Mouse (Mus musculus) lung, postnatal 25 days (tissue): ENCODE measurements around the gene Fam3a.
"Not testable (repeated sequence)": the region's sequence is repeated elsewhere in the genome, so short reads cannot be mapped to it uniquely, and the experiment has no call there.

Source experiments
- DNase-seq: peaks from one replicate; pipeline ENCODE4 v3.0.0; 2022; ENCODE audit warnings: low spot score

The Fam3a gene

DNA sequence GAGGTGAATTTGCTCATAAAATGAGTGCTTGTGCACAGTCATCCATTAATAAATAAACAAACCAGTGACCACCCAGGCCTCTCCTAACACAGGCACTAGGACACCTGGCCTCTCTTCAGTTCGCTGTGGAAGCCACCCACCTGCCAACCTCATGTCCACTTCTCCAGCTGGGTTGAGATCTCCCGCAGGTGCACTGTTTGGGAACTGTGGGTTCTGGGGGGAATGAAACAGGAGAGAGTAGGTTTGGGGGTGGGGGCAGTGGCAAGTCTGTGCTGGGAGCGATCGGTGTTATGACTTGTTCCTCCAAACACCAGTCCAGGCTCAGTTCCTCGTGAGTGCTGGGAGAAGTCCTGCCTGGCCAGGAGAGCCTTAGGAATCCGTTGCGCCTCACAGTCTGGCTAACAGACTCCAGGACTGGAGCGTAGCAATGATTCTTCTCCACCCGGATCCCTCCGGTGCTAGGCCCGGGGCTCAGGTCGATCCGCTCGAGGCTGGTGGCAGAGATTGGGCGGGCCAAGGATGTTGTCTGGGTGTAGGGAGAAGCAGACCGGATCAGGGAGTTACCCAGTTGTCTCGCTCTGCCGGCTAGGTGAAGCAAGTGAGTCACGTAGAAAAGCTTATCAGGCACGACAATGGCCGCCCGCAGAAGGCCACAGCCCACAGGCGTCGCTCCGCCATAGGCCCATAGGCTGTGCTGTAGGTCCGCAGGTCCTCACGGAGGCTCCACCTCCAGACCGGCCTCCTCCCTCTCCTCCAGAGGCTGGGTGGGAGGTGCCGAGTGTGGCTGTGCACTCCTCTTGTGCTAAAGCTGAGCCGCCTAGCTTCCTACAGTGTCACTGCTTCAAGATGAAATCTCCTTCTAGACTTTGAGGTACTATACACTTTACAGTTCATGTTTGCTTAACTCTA, at the start of gene Fam3a, which contains the start of gene Ikbkg:
Gene Fam3a (minus strand): TSS at position 738 of the 909 bp plus-strand sequence.
Gene Ikbkg (plus strand): TSS at position 756 of the 909 bp plus-strand sequence.
- peak; percentile 90 for DNase-seq

DNA sequence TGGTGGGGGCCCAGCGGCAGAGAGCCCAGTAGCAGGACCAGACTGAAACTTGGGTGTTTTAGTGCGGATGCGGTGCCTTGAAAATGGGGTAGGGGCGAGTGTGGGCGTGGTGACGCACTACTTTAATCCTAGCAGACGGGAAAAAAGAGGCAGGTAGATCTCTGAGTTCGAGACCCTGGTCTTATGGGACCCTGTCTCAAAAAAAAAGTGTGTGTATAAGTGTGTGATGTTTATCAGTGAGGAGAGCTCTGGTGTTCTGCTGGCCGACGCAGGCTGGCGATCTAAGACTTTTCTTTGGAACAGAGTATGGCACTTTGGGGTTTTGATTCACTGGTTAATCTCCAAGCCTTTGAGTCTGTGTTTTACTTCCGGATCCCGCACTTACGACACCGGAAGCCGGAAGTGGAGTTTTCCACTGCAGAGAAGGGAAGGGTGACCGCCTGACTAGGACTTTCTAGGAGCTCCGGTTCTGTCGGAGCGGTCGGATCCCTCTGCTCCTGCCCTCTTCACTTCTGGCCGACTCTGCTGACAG, 36.3 kb upstream of the Fam3a start:
- DNase-seq, result peak; percentile 85

DNA sequence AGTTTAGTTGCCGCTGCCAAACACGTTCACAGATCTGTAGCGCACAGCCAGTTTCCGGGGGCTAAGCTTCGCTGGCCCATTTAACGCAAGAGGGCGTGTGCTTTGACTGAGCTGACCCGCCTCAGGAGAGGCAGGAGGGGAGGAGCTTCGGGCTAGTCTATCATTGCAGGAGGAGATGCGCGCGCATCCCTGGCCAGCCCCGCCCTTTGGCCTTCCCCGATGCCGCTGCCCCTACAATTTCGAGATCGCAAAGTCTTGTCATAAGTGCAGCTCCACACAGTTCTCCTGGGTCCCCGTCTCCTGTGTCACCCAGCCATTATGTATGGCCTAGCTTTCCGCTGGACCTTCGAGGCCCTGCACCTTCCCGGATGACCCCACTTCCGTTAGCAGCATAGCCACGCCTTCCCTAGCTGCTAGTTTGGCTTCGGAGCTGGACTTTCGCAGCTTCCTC, 35.8 kb upstream of the Fam3a start, which contains the start of gene G6pdx:
Gene G6pdx (minus strand): TSS at position 369 of the 451 bp plus-strand sequence.
- DNase-seq, result peak; percentile 89

DNA sequence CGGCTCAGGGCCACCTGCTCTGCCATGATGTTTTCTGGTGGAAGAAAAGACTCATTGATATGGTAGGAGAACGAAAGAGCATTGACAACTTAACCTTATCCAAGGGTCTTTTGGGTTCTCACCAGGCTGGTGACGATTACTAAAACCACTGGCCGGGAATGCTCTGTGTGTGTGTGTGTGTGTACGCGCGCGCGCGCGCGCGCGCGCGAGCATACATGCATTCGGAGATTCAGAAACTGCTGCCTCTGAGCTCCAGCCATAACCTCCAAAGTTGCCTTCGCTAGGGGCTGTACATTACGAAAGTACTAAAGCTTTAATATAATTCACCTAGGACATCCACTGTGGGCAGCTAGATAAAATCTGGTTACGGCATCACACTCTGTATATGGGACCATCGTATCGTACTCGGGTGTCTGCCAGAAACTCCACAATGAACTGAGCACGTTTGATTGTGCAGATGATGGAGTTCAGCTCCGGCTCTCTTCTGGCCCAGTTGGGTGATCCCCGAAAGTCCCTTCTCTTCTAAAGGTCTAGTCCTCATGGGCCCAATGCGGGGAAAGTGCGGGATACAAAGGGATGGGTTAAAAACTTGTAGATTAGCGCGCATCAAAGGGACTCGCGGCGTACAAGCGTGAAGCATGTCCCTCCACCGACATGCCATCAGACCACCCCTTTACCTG, 35.2 kb upstream of the Fam3a start:
- no peak for DNase-seq

DNA sequence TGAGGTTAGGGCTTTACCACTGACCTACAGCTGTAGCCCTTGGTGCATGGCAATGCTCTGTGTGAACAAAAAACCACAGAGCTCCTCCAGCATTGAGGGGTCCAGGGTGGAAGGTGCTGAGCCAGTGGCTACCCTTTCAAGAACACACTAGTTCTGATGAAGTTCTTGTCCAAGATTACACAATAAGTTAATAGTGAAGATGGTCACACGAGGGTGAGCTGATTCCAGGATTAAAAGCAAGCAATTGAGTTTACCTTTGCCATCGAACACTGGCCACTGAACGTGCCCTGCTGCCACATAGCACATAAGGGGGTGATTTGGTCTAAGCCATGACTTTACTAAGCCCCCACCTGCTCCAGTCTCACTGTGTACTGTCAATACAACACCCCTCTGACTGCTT, 34.0 kb upstream of the Fam3a start:
- DNase-seq, result no peak

DNA sequence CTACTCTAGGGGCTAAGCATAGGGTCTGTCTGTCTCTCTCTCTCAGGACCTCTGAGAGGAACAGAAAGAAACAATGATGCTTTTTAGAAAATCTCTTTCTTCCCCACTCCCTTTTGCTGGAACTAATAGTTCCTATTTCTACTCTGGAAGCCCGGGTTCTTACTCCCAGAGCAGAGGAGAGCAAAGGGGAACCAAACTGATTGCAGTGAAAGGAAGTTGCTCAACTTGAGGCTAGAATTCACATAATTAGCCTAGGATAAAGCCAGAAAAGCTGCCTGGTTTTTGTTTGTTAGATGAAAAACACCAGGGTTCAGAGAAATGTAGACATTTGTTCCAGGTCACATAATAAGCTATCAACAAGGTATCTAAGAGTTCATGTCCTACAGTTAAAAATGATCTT, 33.2 kb upstream of the Fam3a start:
- DNase-seq, result no peak

DNA sequence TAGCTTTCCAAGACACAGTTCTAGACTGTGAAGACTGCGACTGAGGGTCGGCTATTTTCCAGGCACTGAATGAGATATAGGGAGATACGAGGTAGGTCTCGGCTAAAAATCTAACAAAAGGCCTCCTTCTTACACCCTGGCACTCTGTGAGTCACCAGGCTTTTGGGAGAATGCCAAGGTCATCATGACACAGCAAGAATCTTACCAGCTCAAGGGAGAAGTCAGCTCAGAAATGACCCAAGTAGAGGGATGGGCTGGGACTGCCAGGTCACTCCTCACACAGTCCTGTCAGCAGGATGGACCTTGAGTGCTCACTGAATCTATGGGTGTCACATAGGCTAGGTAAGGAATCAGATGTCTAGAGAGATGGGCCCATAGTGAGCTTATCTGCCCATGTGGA, 32.1 kb upstream of the Fam3a start:
- DNase-seq, result peak; percentile 61

DNA sequence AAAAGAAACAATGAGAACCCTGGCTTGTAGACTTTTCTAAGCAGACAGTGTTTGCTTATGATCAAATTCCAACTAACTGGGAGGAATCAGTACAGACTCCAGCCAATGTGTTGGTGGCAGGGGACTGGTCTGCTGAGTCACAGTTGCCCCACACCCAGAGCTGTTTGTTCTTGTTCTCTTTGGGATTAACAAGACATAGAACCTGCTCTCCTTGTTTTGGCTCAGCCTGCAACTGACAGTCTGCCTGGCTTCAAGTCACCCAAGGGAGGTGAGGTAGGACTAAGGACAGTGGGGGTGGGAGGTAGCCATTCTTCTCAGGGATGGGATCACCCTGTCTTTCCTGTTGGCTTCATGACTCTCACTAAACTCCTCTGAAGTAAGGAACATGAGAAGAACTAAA, 31.4 kb upstream of the Fam3a start:
- DNase-seq, result peak; percentile 41

DNA sequence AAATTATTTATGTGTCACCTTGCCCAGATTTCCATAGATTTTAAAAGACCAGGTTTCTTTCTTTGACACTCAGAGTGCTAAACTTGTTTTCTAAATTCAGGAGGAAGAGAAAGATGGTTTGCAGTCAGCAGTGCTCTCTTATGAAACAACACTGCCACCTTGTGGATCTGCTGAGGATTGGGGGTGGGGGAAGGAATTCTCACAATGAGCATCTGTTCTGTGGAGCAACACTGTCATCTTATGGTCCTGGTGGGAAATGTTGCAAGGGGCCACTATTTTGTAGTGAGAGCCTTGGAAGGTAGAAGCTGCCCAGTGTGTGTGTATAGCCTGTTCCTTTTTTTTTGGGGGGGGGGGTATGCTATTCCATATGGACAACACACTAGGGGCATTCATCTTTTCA, 20.3 kb upstream of the Fam3a start:
- peak; percentile 77 for DNase-seq

DNA sequence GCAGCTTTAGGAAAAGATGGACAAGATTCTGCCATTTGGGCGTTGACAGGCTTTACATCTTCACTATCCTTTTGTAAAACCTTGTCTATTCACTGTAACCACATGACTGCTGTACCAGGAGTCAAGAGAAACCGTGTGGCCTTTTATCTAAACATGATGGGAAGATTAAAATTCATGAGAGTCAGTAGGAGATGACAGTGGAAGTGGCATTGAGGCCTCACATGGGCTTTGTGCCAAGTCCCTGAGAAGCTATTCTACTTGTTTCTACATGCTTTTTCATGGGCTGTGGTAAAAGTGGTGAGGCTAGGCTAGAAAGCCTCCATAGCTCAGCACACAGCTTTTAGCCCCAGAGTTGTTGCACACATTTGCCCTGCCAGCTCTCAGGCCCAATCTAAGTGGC, 15.3 kb upstream of the Fam3a start:
- no peak for DNase-seq

DNA sequence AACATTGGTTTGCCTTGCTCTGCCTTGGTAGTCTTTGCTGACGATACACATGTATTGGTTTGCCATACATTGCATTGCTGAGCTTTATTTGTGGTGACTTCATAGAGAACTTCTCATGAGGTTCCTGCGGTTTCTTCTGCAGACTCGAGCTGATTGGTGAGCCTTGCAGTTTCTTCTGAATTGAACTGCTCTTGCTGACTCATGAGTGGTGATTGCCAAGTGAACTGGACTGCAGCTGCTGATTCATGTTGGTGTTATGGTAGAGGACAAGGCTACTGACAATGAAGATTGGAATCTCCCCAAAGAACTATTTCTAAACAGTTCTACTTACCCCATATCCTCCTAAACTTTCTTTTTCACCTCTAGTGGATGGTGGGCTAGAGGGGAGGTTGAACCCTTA, 7.1 kb upstream of the Fam3a start:
- no peak for DNase-seq

DNA sequence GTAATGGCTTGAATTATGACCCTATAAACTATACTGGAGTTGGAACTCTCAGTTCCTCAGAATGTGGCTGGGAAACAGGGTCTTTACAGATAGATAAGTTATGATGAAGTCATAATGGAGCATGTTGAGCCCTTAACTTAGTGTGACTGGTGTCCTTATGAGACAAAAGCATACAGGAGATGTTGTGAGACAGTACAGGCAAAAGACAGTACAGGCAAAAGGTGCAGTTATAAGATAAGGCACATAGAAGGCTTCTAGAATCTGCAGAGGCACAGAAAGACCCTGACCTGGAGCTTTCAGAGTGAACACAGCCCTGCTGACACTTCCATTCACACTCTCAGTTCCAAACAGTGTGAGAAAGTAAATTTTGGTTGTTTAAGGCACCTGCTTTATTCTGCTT, 4.9 kb downstream of the Fam3a start:
- no peak for DNase-seq

DNA sequence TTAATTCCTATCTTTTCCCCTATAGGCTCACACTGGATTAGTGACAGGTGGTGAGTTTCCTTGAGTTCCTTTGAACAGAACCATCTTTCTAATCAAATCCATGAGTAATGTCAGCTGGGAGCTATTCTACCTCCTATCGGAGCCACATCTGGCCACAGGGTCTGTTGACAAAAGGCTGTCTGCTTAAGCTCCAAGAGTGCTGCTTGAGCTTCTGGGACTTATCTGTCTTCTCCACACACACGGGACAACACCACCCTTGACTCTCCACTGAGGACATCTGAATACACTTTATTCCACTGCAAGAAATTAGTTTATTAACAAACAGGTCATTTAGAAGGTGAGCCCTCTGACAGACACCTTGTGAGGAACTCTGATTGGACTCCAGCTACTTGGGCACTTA, 8.6 kb downstream of the Fam3a start:
- DNase-seq, result no peak

DNA sequence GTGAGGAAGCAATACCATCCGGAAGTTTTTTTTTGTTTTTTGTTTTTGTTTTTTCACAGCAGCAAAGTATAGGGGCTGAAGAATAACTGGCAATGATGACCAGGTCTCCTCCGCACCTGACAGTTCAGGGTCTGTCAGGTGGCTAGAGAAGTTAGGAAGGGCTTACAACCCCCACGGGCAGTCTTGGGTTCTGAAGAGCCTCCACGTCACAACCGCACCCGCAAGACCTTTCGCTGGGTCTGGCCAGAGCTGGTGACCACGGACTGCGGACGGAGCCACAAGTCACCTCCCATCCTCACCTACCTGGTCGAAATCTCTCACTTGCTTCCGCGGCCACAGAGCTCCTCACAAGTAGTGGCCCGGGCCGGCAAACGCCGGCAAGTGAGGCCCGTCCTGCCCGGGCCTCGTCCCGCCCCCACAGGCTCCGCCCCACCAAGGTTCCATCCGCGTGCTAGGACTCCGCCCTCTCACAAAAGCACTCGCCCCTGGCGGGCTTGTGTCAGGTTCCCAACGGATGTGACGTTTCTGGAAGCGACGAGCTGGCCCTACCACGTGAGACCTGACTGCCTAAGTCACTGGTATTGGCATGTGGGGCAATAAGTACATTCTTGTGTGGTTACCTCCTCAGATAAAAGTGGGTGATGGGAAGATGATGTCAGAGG, 20.1 kb downstream of the Fam3a start, which contains the start of the genes Ubl4a and Slc10a3:
Gene Ubl4a (minus strand): TSS at position 331 of the 662 bp plus-strand sequence.
Gene Slc10a3 (minus strand): TSS at position 462 of the 662 bp plus-strand sequence.
- DNase-seq, result peak; percentile 92

DNA sequence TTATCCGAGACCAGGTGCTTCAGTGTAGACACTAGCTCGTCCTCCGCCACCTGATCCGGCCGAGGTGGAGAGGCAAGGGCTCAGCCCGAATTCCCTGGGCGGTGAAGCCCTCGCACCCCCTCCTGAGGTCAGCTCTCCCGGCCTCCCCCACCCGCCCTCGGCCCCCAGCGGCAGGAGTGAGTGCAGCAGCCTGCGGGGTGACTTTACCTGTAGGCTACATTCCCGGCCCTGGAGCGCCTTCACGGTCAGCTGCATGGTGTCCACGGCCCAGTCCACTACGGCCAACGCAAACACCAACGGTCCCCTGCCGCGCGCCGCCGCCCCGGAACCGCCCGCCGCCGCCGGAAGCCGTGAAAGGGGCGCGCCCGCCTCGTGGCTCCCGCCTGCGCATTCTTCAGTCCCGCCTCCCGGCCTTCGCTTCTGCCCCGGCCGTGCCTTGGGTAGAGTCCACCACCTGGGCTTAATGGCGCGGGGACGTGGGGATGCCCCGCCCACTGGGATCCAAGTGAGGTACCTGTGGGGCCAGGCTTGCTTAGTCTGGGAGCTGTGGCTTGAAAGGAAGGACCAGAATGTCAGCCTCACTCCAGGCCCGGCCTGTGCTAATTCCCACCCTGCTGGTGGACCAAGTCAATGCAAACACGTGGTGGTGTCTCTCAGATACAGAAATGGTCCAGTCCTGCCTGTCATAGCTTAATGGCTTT, 24.7 kb downstream of the Fam3a start:
- peak; percentile 71 for DNase-seq

DNA sequence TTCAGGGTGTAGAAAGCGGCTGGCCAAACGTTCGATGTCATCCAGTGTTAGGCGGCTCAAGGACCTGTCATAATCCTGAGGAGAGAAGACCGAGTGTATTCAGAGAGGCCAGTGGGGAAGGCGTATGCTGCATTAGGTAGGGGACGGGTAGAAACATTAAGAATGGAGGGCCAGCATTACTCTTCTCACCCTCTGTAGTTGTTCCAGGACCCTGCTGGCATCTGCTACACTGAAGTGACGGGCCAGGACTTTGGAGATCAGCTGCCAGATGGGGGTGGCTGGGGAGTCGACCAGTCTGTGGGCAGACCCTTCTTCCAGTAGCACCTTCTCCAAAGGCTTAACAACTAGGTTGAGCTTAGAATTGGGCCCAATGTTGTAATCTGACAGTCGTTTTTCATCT, 25.6 kb downstream of the Fam3a start:
- no peak for DNase-seq

DNA sequence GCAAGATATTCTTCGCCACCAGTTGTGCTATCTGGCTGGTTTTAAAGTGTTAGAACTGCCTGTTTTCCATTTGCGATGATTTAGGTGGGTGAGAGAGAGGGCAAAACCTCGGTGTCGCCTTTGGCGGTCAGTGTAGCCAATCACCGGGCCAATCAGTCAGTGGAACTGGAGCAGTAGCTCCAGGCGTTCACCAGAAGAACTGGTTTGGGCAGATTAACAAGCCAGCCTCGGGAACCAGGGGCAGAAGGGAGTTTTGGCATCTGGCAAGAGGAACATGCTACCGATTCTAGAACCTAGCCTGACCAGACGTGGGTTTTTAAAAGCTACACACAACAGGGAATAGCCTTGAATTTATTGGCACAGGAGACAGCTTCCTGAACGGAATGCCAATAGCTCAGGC, 33.9 kb downstream of the Fam3a start:
- DNase-seq, result peak; percentile 29

DNA sequence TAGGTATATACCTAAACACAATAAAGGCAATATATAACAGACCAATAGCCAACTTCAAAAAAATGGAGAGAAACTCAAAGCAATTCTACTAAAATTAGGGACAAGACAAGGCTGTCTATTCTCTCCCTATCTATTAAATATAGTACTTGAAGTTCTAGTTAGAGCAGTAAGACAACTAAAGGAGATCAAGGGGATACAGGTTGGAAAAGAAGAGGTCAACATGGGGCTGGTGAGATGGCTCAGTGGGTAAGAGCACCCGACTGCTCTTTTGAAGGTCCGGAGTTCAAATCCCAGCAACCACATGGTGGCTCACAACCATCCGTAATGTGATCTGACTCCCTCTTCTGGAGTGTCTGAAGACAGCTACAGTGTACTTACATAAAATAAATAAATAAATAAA, 36.0 kb downstream of the Fam3a start:
- DNase-seq, result not testable (repeated sequence)

DNA sequence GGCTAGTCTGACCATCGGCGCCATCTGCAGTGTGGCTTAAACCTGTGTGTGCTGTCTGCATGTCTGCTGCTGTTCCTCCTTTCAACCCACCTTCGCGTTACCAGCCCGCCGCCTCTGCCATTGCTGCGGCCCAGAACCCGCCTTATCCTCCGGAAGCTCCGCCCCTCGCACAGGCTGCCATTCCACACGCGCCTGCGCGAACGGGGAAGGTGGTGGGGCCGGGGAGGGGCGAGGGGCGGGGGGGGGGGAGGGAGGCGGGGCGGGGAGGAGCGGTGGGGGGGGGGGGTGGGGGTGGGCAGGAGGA, 39.7 kb downstream of the Fam3a start, which contains the start of gene Lage3:
Gene Lage3 (minus strand): TSS at position 152 of the 304 bp plus-strand sequence.
- peak; percentile 82 for DNase-seq

DNA sequence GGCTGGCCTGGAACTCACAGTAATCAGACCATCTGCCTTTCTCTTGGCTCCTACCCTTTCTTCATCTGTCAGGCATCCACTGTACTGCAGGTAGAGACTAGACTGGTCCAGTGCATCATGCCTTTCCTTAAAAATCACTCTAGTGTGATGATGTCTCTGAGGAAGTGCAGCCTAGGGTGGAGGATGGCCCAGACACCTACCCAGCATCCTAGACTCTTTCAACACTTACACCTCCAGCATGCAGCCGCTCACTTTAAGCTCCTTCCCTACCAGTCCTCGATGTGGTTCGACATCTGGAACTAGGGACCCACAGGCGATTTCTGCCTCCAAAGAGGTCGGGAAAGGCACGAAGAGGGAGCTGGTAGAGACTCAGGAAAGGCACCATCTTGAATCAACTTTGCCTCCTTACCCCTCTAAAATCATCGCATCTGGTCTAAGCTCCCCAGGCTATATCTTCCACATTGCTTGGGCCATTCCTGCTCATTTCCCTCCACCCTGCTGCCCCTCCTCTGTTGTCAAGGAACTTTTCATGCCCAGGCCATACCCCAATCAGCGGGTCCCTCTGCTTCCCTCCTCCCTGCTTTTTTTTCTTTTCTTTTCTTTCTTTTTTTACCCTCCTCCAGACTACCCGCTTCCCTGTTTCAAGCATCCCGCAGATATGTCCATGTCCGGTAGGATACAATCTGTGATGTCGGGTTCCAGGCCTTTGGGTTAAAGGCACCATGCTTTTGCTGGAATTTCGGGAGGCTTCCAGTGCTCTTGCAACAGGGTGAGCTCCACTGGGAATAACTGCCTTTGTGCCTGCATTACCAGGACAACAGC, 40.2 kb downstream of the Fam3a start:
- DNase-seq, result no peak
